Mouse (Mus musculus) ES-Bruce4 (cell line): ENCODE results near the gene Kif17. TPM values are rescaled to one million over a fixed set of nuclear protein-coding genes. Genes with fewer than 3 reads are reported as not detected.

Source experiments
- H3K27ac ChIP-seq: 2 replicates; pipeline ENCODE4 v1.5.1; 2012; ENCODE audit warnings: low read length, inconsistent platforms; ENCODE audit not compliant: insufficient read depth
- H3K27me3 ChIP-seq: 2 replicates; pipeline ENCODE4 v1.6.1; 2012; ENCODE audit warnings: mild to moderate bottlenecking, low read length, inconsistent platforms; ENCODE audit not compliant: control insufficient read depth, poor library complexity, insufficient read depth, severe bottlenecking
- H3K36me3 ChIP-seq: 2 replicates; pipeline ENCODE4 v1.6.1; 2012; ENCODE audit warnings: inconsistent platforms, mild to moderate bottlenecking, low read length, moderate library complexity; ENCODE audit not compliant: control insufficient read depth, poor library complexity, insufficient read depth, severe bottlenecking
- H3K4me1 ChIP-seq: one replicate; pipeline ENCODE4 v1.8.1; 2011; ENCODE audit warnings: low read length; ENCODE audit not compliant: control insufficient read depth, insufficient read depth
- H3K4me3 ChIP-seq: 2 replicates; pipeline ENCODE4 v1.5.1; 2011; ENCODE audit warnings: low read depth, mild to moderate bottlenecking, low read length
- H3K9ac ChIP-seq: 2 replicates; pipeline ENCODE4 v1.6.1; 2012; ENCODE audit warnings: low read depth, mild to moderate bottlenecking, inconsistent platforms; ENCODE audit not compliant: poor library complexity, severe bottlenecking
- H3K9me3 ChIP-seq: replicated peaks from 2 replicates; pipeline ENCODE4 v1.6.1; 2012; ENCODE audit warnings: mild to moderate bottlenecking, low read length, inconsistent platforms; ENCODE audit not compliant: control insufficient read depth, poor library complexity, insufficient read depth, severe bottlenecking
- CTCF ChIP-seq: IDR thresholded peaks from one replicate; pipeline ENCODE4 v1.8.1; 2011; ENCODE audit warnings: low read depth, low read length
- EP300 ChIP-seq: IDR thresholded peaks from 2 replicates; pipeline ENCODE4 v1.6.1; 2011; ENCODE audit warnings: low read depth, low read length; ENCODE audit not compliant: insufficient read depth
- POLR2A ChIP-seq: IDR thresholded peaks from one replicate; pipeline ENCODE4 v1.8.1; 2011; ENCODE audit warnings: low read length; ENCODE audit not compliant: insufficient read depth
- polyA plus RNA-seq: library from polyadenylated mRNA; stranded (reverse); fragments of >200 nt; gene quantifications from 2 replicates; pipeline ENCODE4 v1.2.4, GENCODE M21; 2011; ENCODE audit warnings: low read depth; ENCODE audit not compliant: missing spikeins, insufficient read depth, insufficient read length

Kif17 gene
- polyA plus RNA-seq, 1 experiment, result 0.66 TPM

DNA sequence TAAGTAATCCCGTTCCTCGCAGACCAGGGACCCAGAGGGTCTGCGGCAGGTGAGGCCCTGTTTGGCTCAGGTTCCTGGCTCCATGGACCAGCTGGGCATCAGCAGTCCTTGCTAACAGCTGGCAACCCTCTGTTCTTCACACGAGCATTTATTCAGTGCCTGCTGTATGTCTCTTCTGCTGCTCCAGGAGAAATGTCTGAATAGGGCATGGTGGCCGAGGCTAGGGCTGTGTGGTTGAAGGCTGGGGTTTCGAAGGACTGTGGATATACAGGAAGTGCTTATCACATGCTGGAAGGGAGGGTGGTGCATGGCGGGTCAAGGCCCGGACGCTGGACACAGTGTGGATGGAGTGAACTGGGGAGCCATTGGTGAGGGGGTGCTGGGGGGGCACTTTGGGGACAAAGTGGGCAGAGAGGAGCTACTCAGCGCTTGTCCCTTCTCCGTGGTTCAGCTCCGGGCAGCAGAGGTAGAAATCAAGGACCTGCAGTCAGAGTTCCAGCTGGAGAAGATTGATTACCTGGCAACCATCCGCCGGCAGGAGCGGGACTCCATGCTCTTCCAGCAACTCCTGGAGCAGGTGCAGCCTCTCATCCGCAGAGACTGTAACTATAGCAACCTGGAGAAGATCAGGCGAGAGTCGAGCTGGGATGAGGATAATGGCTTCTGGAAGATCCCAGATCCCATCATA, 43.2 kb downstream of the Kif17 start:
- H3K9me3 ChIP-seq, result no peaks in the 10 kb centered on the region
- H3K27ac ChIP-seq, result no peak overlapping the region
- H3K4me3 ChIP-seq, result no peak overlapping the region
- no peak overlapping the region for H3K9ac ChIP-seq
- no peaks in the 10 kb centered on the region for H3K36me3 ChIP-seq
- no peaks in the 10 kb centered on the region for H3K4me1 ChIP-seq
- H3K27me3 ChIP-seq, result no peaks in the 10 kb centered on the region
- TF ChIP-seq EP300 (no peak), POLR2A (no peak)

DNA sequence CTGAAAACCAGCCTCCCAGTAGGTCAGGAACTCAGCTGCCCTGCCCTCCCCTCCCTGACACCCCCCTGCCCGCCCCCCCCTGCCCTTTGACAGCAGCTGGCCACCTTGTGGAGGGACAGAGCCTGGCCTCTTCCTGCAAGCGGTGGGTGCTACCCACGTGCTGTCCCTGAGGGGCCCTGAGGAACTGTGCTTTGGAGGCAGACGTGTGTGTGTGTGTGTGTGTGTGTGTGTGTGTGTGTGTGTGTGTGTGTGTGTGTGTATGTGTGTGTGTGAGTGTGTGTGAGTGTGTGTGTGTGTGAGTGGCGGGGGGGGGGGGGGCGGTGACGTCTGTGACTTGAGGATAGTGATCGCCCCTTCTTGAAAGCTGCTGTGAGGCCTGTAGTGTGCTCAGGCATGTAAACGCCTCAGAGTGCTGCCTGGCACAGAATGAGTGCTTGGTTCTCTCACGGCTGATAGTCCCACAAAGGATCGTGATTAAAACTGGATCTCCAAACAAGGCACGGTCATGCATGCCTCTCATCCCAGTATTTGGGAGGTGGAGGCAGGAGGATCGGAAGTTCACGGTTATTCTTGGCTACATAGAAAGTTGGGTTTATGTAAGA, 43.8 kb downstream of the Kif17 start:
- Histone ChIP-seq H3K4me3 (no peak overlapping the region), H3K9ac (no peak overlapping the region), H3K27me3 (no peaks in the 10 kb centered on the region), H3K27ac (no peak overlapping the region), H3K4me1 (no peaks in the 10 kb centered on the region), H3K9me3 (no peaks in the 10 kb centered on the region), H3K36me3 (no peaks in the 10 kb centered on the region)
- no peak for TF ChIP-seq EP300

GRCm38 (mm10) chr4:138301271-138301780, 51.1 kb downstream of the Kif17 start:
- Histone ChIP-seq H3K27me3 (no peaks in the 10 kb centered on the region), H3K27ac (no peak overlapping the region), H3K9ac (no peak overlapping the region), H3K36me3 (no peaks in the 10 kb centered on the region), H3K9me3 (no peaks in the 10 kb centered on the region), H3K4me3 (no peak overlapping the region), H3K4me1 (no peaks in the 10 kb centered on the region)
- TF ChIP-seq EP300 (no peak), POLR2A (no peak), CTCF (no peak)

- Histone ChIP-seq H3K9ac (no peak overlapping the region), H3K4me3 (no peak overlapping the region), H3K27me3 (no peaks in the 10 kb centered on the region), H3K36me3 (no peaks in the 10 kb centered on the region), H3K9me3 (no peaks in the 10 kb centered on the region), H3K4me1 (no peaks in the 10 kb centered on the region), H3K27ac (no peak overlapping the region)
- TF ChIP-seq POLR2A (no peak), CTCF (no peak), EP300 (no peak)
These were observed 52.8 kb downstream of the Kif17 start for GRCm38 (mm10) chr4:138303011-138303410.

DNA sequence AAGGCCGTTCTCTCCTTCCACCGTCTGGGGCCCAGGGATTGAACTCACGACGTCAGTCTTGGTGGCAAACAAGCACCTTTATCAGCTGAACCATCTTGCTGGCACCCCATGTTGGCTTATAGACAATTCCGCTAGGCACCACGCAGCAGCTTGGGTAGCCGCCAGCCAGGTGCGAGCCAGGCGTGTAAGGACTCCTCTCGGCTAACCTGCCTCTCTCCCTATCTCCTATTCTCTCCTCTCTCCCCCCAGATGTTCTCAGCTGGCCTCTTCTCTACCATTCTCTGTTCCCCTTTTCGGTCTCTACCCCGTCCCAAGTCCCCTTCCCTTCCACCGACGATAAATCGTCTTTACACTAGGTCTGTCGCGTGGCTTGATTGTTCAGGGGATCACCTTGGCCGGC, 53.5 kb downstream of the Kif17 start:
- H3K36me3 ChIP-seq, result no peaks in the 10 kb centered on the region
- H3K9me3 ChIP-seq, result no peaks in the 10 kb centered on the region
- H3K4me3 ChIP-seq, result peak overlapping the region; percentile 90
- no peak for TF ChIP-seq CTCF
- no peak for TF ChIP-seq POLR2A
- TF ChIP-seq EP300, result no peak
- H3K4me1 ChIP-seq, result no peaks in the 10 kb centered on the region
- H3K9ac ChIP-seq, result peak overlapping the region; percentile 63
- H3K27me3 ChIP-seq, result no peaks in the 10 kb centered on the region
- H3K27ac ChIP-seq, result no peak overlapping the region

GRCm38 (mm10) chr4:138304340-138305104, 54.3 kb downstream of the Kif17 start, which contains the start of gene Ddost:
TSS of gene Ddost (plus strand) at chr4:138304730.
- Histone ChIP-seq H3K27me3 (no peaks in the 10 kb centered on the region), H3K27ac (no peak within 1 kb of the TSS), H3K4me1 (no peaks in the 10 kb centered on the region), H3K36me3 (peaks cover 4% of the 10 kb centered on the region), H3K4me3 (peak within 1 kb of the TSS; percentile 94), H3K9ac (peak within 1 kb of the TSS; percentile 82), H3K9me3 (no peaks in the 10 kb centered on the region)
- TF ChIP-seq EP300, result 0 out of 2 replicates have a peak, but pooled peaks have one; percentile 47
- TF ChIP-seq POLR2A, result peak; percentile 29
- TF ChIP-seq CTCF, result no peak
